ENCODE assay signal across 36 mouse cellular contexts in the genomic region with DNA sequence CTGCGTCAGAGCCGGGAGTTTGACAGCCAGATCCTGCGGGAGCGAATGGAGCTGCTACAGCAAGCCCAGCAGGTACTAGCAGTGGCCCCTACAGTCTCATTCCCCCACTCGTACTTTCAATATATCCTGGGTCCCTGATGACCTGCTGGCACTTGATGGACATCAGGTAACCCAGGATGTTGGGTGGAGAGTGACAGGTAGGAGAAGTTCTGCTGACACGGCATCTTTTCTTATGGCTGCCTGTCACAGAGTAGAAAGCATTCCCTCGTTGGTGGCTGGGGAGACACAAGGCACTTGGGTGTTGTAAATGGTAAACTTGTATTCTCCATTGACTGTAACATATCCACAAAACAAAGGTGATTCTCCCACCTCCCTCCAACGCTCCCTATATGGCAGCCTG. TPM values are rescaled to one million over a fixed set of nuclear protein-coding genes. Genes with fewer than 3 reads are reported as not detected.
"Had no signal": no experiment of that assay in that cellular context is flagged by ENCODE, and none has a peak within 500 bp of the region (broad histone marks: within the 10 kb centered on the region; RNA-seq: fewer than 3 reads in every experiment).

No protein-coding gene starts in this region.

- H3K36me3 ChIP-seq: limb, embryonic 10.5 days; limb, embryonic 12.5 days; limb, embryonic 13.5 days; limb, embryonic 15.5 days; liver, embryonic 12.5 days; liver, embryonic 13.5 days; liver, embryonic 15.5 days; lung, embryonic 15.5 days; midbrain, embryonic 10.5 days; midbrain, embryonic 12.5 days; midbrain, embryonic 13.5 days had no signal

- H3K9me3 ChIP-seq: limb, embryonic 10.5 days; limb, embryonic 12.5 days; limb, embryonic 13.5 days; limb, embryonic 15.5 days; liver, embryonic 12.5 days; liver, embryonic 13.5 days; liver, embryonic 15.5 days; lung, embryonic 15.5 days; megakaryocyte, embryonic 14.5 days; midbrain, embryonic 10.5 days; midbrain, embryonic 12.5 days; midbrain, embryonic 13.5 days; midbrain, embryonic 15.5 days had no signal

- H3K4me1 ChIP-seq: limb, embryonic 10.5 days; limb, embryonic 12.5 days; limb, embryonic 13.5 days; limb, embryonic 15.5 days; liver, embryonic 12.5 days; liver, embryonic 13.5 days; liver, embryonic 15.5 days; lung, embryonic 15.5 days; megakaryocyte, embryonic 14.5 days; midbrain, embryonic 10.5 days; midbrain, embryonic 12.5 days; midbrain, embryonic 13.5 days; midbrain, embryonic 15.5 days had no signal

- H3K9ac ChIP-seq: limb, embryonic 12.5 days; limb, embryonic 13.5 days; limb, embryonic 15.5 days; liver, embryonic 12.5 days; liver, embryonic 13.5 days; liver, embryonic 14.5 days; liver, embryonic 15.5 days; liver, postnatal 0 days; lung, embryonic 14.5 days; lung, embryonic 15.5 days; midbrain, embryonic 12.5 days; midbrain, embryonic 13.5 days; midbrain, embryonic 15.5 days had no signal

- DNase-seq: left cerebral cortex, postnatal 4 days; liver; liver, embryonic 13.5 days; liver, postnatal 0 days; lung, adult 18-20 months; lung, adult 2 months; lung, embryonic 14.5 days; lung, postnatal 10 days; lung, postnatal 14 days; lung, postnatal 36 days; lung, postnatal 4 days; midbrain, embryonic 14.5 days had no signal

- H3K27ac ChIP-seq: limb, embryonic 10.5 days; limb, embryonic 12.5 days; limb, embryonic 13.5 days; limb, embryonic 15.5 days; liver, embryonic 12.5 days; liver, embryonic 13.5 days; liver, embryonic 14.5 days; liver, embryonic 15.5 days; lung, embryonic 15.5 days; macrophage; midbrain, embryonic 10.5 days; midbrain, embryonic 12.5 days; midbrain, embryonic 13.5 days; midbrain, embryonic 15.5 days had no signal

- H3K27me3 ChIP-seq: limb, embryonic 13.5 days; limb, embryonic 15.5 days; liver, embryonic 12.5 days; liver, embryonic 13.5 days; liver, embryonic 15.5 days; lung, embryonic 15.5 days; midbrain, embryonic 12.5 days; midbrain, embryonic 13.5 days; midbrain, embryonic 15.5 days had no signal

- H3K4me3 ChIP-seq: limb, embryonic 10.5 days; limb, embryonic 12.5 days; limb, embryonic 13.5 days; limb, embryonic 15.5 days; liver, embryonic 12.5 days; liver, embryonic 13.5 days; liver, embryonic 15.5 days; lung, embryonic 15.5 days; megakaryocyte, embryonic 14.5 days; midbrain, embryonic 10.5 days; midbrain, embryonic 12.5 days; midbrain, embryonic 13.5 days; midbrain, embryonic 15.5 days; myocyte had no signal

- H3K4me2 ChIP-seq: limb, embryonic 12.5 days; limb, embryonic 13.5 days; limb, embryonic 15.5 days; liver, embryonic 11.5 days; liver, embryonic 12.5 days; liver, embryonic 13.5 days; liver, embryonic 15.5 days; lung, embryonic 14.5 days; lung, embryonic 15.5 days; midbrain, embryonic 11.5 days; midbrain, embryonic 12.5 days; midbrain, embryonic 13.5 days; midbrain, embryonic 15.5 days had no signal

RNA-seq across cellular contexts. Expression of a gene that starts 56.6 kb away (rescaled TPM):
- total RNA-seq: liver, adult 2 months; megakaryocyte progenitor cell, adult 5-6 weeks; megakaryocyte, adult 5-6 weeks had no signal
- polyA plus RNA-seq: limb, embryonic 10.5 days; limb, embryonic 11.5 days; limb, embryonic 12.5 days; liver, embryonic 11.5 days; liver, embryonic 12.5 days; liver, embryonic 13.5 days; liver, embryonic 14.5 days; liver, embryonic 15.5 days; liver, embryonic 16.5 days; liver, postnatal 0 days; lung, embryonic 14.5 days; lung, embryonic 15.5 days; lung, embryonic 16.5 days; lung, postnatal 0 days; macrophage; myocyte had no signal
